Mouse (Mus musculus): ENCODE results near the gene Ormdl3. TPM values are rescaled to one million over a fixed set of nuclear protein-coding genes. Genes with fewer than 3 reads are reported as not detected.

The Ormdl3 gene
- 45.1 and 49.7 TPM in 2 replicates for total RNA-seq (2012; rRNA removed)
- total RNA-seq (2014; rRNA removed) = 30.6 and 32.9 TPM in 2 replicates
- 32.5 and 34.9 TPM in 2 replicates for polyA plus RNA-seq (2012; ENCODE audit: insufficient read length, low read depth)

GRCm38 (mm10) chr11:98586892-98587563 lies at the start of gene Ormdl3:
Ormdl3 (minus strand) TSS chr11:98587368.
- H3K9ac ChIP-seq (ENCODE audit: insufficient read depth, low read depth) = peak within 1 kb of the TSS; percentile 71
- H3K36me3 ChIP-seq (replicated peaks in 1 of 2; ENCODE audit: control insufficient read depth in 1 of 2, insufficient read depth in 1 of 2, low read length in 1 of 2) = peaks cover 19 to 32% of the 10 kb centered on the region in 2 experiments
- H3K4me2 ChIP-seq (ENCODE audit: insufficient read depth, low read depth, poor library complexity, severe bottlenecking) = peak within 1 kb of the TSS; percentile 72
- H3K27me3 ChIP-seq (replicated peaks) = peaks cover 22% of the 10 kb centered on the region
- dilution Hi-C loops (cut with MboI; ENCODE audit: extremely low pct_ligation_motif_present, extremely low pct_unique_long_range_greater_than_20kb, low sequenced_read_pairs) = no loop called here
- TF ChIP-seq MAFK (IDR thresholded peaks at IDR 0.05; ENCODE audit: insufficient replicate concordance, low read length) = no peak
- no peak; the same call in 1 of the 2 replicates for TF ChIP-seq USF2 (conservative IDR thresholded peaks at IDR 0.05; ENCODE audit: low read depth, low read length)
- TF ChIP-seq JUN (IDR thresholded peaks at IDR 0.05; ENCODE audit: insufficient read depth, low read depth, low read length) = no peak
- TF ChIP-seq BHLHE40 (IDR thresholded peaks at IDR 0.05; ENCODE audit: low read depth, low read length) = peak; percentile 57
- TF ChIP-seq EP300 (IDR thresholded peaks at IDR 0.05; ENCODE audit: low read length) = peak; percentile 27; the same call in 1 of the 2 replicates
- no peak for TF ChIP-seq ZC3H11A (IDR thresholded peaks at IDR 0.05; ENCODE audit: low read depth, low read length)
- peak; percentile 88 for TF ChIP-seq POLR2A (IDR thresholded peaks at IDR 0.05; ENCODE audit: low read depth, low read length)
- peak; percentile 87 for TF ChIP-seq TCF12 (IDR thresholded peaks at IDR 0.05; ENCODE audit: low read depth, low read length)
- TF ChIP-seq USF1 (IDR thresholded peaks at IDR 0.05; ENCODE audit: low read depth, low read length) = peak; percentile 48
- peak; percentile 94; the same call in 1 of the 2 replicates for TF ChIP-seq GABPA (IDR thresholded peaks at IDR 0.05; ENCODE audit: insufficient replicate concordance, low read depth, low read length)
- TF ChIP-seq E2F4 (IDR thresholded peaks at IDR 0.05; ENCODE audit: insufficient replicate concordance, low read depth, low read length) = no peak
- TF ChIP-seq POLR2AphosphoS2 (IDR thresholded peaks at IDR 0.05; ENCODE audit: low read depth, low read length) = peak; percentile 74; the same call in 1 of the 2 replicates
- peak; percentile 99 for TF ChIP-seq SIN3A (IDR thresholded peaks at IDR 0.05; ENCODE audit: low read length)
- peak; percentile 93 for TF ChIP-seq MXI1 (IDR thresholded peaks at IDR 0.05; ENCODE audit: low read depth, low read length)
- TF ChIP-seq MEF2A (IDR thresholded peaks at IDR 0.05; ENCODE audit: borderline replicate concordance, low read depth, low read length) = peak; percentile 79; the same call in 1 of the 2 replicates
- 0 out of 2 replicates have a peak, but pooled peaks have one; percentile 3 for TF ChIP-seq SMC3 (IDR thresholded peaks at IDR 0.05; ENCODE audit: low read depth, low read length)
- peak; percentile 16; the same call in 1 of the 2 replicates for TF ChIP-seq CHD1 (IDR thresholded peaks at IDR 0.05; ENCODE audit: low read depth, low read length)
- TF ChIP-seq RCOR1 (conservative IDR thresholded peaks at IDR 0.05; ENCODE audit: low read depth, low read length) = peak; percentile 45; the same call in 1 of the 2 replicates
- peak; percentile 84 for TF ChIP-seq CHD2 (IDR thresholded peaks at IDR 0.05; ENCODE audit: low read length)
- TF ChIP-seq TBP (conservative IDR thresholded peaks at IDR 0.05; ENCODE audit: low read depth, low read length) = peak; percentile 75
- TF ChIP-seq NRF1 (IDR thresholded peaks at IDR 0.05; ENCODE audit: low read depth, low read length) = no peak; the same call in 1 of the 2 replicates
- no peak for TF ChIP-seq UBTF (IDR thresholded peaks at IDR 0.05; ENCODE audit: low read depth, low read length)
- TF ChIP-seq HCFC1 (IDR thresholded peaks at IDR 0.05; ENCODE audit: low read depth, low read length) = peak; percentile 100
- TF ChIP-seq MAX (IDR thresholded peaks at IDR 0.05; ENCODE audit: low read length) = peak; percentile 44
- no peak for TF ChIP-seq JUND (conservative IDR thresholded peaks at IDR 0.05; ENCODE audit: low read depth, low read length)
- peak; percentile 62 for TF ChIP-seq IRF4 (IDR thresholded peaks at IDR 0.05; ENCODE audit: low read depth, low read length)
- TF ChIP-seq CTCF (conservative IDR thresholded peaks at IDR 0.05 in 1 of 2, IDR thresholded peaks at IDR 0.05 in 1 of 2; ENCODE audit: low read depth in 2 of 2, low read length in 2 of 2) = no peak
- peak; percentile 77 for TF ChIP-seq ELF1 (IDR thresholded peaks at IDR 0.05; ENCODE audit: low read depth, low read length)
- peak; percentile 29; the same call in 1 of the 2 replicates for TF ChIP-seq MYC (IDR thresholded peaks at IDR 0.05; ENCODE audit: low read depth, low read length)
- peak; percentile 99 for TF ChIP-seq KAT2A (IDR thresholded peaks at IDR 0.05; ENCODE audit: insufficient replicate concordance, low read length)
- no peak for TF ChIP-seq ZNF384 (IDR thresholded peaks at IDR 0.05; ENCODE audit: low read depth, low read length)
- peak; percentile 32 for TF ChIP-seq ETS1 (conservative IDR thresholded peaks at IDR 0.05; ENCODE audit: low read depth, low read length)
- no peak for TF ChIP-seq RAD21 (IDR thresholded peaks at IDR 0.05; ENCODE audit: low read depth, low read length)
- no peak for TF ChIP-seq PAX5 (IDR thresholded peaks at IDR 0.05; ENCODE audit: low read length)
- no peak; the same call in none of the 2 replicates for TF ChIP-seq MAZ (IDR thresholded peaks at IDR 0.05; ENCODE audit: low read depth, low read length)
- TF ChIP-seq ZMIZ1 (IDR thresholded peaks at IDR 0.05; ENCODE audit: low read depth, low read length) = peak; percentile 80; the same call in 1 of the 2 replicates
- no peak; the same call in 1 of the 2 replicates for TF ChIP-seq ZKSCAN1 (IDR thresholded peaks at IDR 0.05; ENCODE audit: borderline replicate concordance, low read depth, low read length)
- TF ChIP-seq NELFE (IDR thresholded peaks at IDR 0.05; ENCODE audit: low read depth, low read length) = peak; percentile 78
- peak; percentile 100 for DNase-seq (ENCODE audit: extremely low read depth)
- H3K4me3 ChIP-seq (replicated peaks in 1 of 3; ENCODE audit: low read depth in 2 of 3, low read length in 2 of 3, poor library complexity in 1 of 3) = peak within 1 kb of the TSS; percentile 71 to 95 (median 77)
- H3K4me1 ChIP-seq (ENCODE audit: control insufficient read depth in 1 of 2, insufficient read depth in 2 of 2) = peaks cover 21 to 43% of the 10 kb centered on the region in 2 experiments
- in situ Hi-C loops (cut with MboI; ENCODE audit: low pct_ligation_motif_present, low pct_unique_long_range_greater_than_20kb, low sequenced_read_pairs) = loop anchor here (5.0 kb wide), 1 partner anchor 35 kb away; the partner anchor contains the start of gene Zpbp2
- H3K79me2 ChIP-seq (replicated peaks; ENCODE audit: control insufficient read depth, extremely low read depth, insufficient read depth, poor library complexity, severe bottlenecking) = peaks cover 17% of the 10 kb centered on the region
- H3K27ac ChIP-seq (ENCODE audit: insufficient read depth, low read depth) = peak within 1 kb of the TSS; percentile 35
- H3K9me3 ChIP-seq (replicated peaks; ENCODE audit: low read length) = no peaks in the 10 kb centered on the region
